Mouse (Mus musculus) lung, postnatal 0 days (tissue): ENCODE data around the gene Megf6.

ENCODE experiments used
- CTCF ChIP-seq: IDR thresholded peaks from 2 replicates; pipeline ENCODE4 v1.5.1; 2016; ENCODE audit warnings: antibody characterized with exemption, mild to moderate bottlenecking
- EP300 ChIP-seq: IDR thresholded peaks from 2 replicates; pipeline ENCODE4 v1.6.1; 2016; ENCODE audit warnings: antibody characterized with exemption, mild to moderate bottlenecking, control low read depth

GRCm38 (mm10) chr4:154273000-154273399, 102.5 kb downstream of the Megf6 start:
- TF ChIP-seq CTCF: peak; percentile 86
- TF ChIP-seq EP300: no peak
